Mouse (Mus musculus) cerebral cortex, adult 2 months (tissue): ENCODE measurements around the gene Ccl21b.

ENCODE experiments used
- WGBS: fragments of 180-500 bp; shearing (Covaris S2); methylation state at CpG from one replicate; pipeline ENCODE4 v1.1.7; 2018; 5-methylcytosine and 5-hydroxymethylcytosine counted together

The Ccl21b gene

DNA sequence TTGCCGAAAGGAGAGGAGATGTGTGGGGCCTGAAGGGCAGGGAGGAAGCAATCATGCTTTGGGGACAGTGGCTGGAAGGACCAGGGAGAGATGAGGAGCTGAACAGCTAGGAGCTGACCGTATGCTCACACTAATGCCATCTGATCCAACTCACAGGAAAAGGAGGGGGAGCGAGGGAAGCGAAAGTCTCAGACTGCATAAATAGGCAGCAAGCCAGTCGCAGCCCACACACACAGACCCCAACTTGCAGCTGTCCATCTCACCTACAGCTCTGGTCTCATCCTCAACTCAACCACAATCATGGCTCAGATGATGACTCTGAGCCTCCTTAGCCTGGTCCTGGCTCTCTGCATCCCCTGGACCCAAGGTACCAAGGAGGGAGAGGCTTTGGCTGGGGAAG lies at the start of gene Ccl21b:
TSS of gene Ccl21b (plus strand) at position 301 of the 400 bp plus-strand sequence.
- no CpG with 5 or more reads among the region's 5 CpGs for WGBS

DNA sequence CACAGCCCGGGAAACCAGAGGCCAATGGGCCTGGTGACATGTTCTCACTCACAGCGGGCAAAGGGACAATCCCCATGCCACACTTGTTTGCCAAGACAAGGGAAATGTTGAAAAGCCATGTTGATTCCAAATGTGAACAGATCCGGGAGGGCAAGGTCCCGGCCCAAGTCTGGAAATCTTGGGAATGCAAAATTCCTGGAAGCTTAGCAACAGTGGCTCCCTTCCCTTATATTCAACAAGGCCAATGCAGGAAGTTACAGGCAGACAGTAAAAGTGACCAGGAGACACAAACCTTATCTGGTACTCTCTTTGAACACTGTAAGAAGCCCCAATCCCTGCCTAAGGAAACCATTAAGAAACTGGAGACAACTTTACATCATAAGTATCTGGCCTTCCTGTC lies 15.2 kb upstream of the Ccl21b start, which contains the start of gene Gm10600:
TSS of gene Gm10600 (plus strand) at position 301 of the 400 bp plus-strand sequence.
- WGBS = no CpG with 5 or more reads among the region's 4 CpGs

DNA sequence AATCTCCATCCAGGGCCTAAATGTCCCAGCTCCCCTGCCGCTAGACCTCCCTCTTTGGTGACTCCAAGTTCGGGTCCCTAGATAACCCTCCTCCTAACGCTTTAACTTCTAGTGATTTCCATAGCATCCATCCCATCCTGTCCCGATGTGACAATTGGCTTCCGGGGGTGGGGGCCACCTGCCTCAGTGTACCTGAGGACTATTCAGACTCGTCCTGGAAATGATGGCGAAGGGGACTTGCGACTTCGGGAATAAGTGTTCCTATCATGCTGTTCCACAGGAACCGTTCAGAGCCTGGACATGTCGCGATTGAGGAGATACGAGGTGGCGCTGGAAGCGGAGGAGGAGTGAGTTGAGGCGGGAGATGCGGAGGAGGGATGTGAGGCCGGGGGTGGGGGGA lies 38.4 kb downstream of the Ccl21b start, which contains the start of gene Gm21953:
TSS of gene Gm21953 (plus strand) at position 301 of the 400 bp plus-strand sequence.
- no CpG with 5 or more reads among the region's 18 CpGs for WGBS
